Mouse (Mus musculus): ENCODE results near the gene Fbxo45. TPM values are rescaled to one million over a fixed set of nuclear protein-coding genes. Genes with fewer than 3 reads are reported as not detected.

The Fbxo45 gene
- total and polyA plus RNA-seq, 3 experiments, result 3.3 to 13.5 (median 10.8) TPM

GRCm38 (mm10) chr16:32201004-32201325 lies 46.0 kb downstream of the Fbxo45 start:
- Histone ChIP-seq H3K79me2 (replicated peaks; ENCODE audit: control insufficient read depth, insufficient read depth, low read length) (no peaks in the 10 kb centered on the region), H3K4me1 (ENCODE audit: control insufficient read depth, insufficient read depth, low read length) (peaks cover 1% of the 10 kb centered on the region; the same call in 1 of the 2 replicates), H3K36me3 (ENCODE audit: control insufficient read depth, insufficient read depth, low read length) (no peaks in the 10 kb centered on the region), H3K27ac (peak overlapping the region; percentile 82), H3K4me3 (peak overlapping the region; percentile 49), H3K9ac (ENCODE audit: low read depth, low read length) (peak overlapping the region; percentile 81; the same call in 1 of the 2 replicates), H3K27me3 (ENCODE audit: control insufficient read depth, insufficient read depth, low read length) (no peaks in the 10 kb centered on the region)
- intact Hi-C loops (cut with DNase I), result loop anchor here (5.0 to 10.0 kb wide), 2 partner anchors 84 to 156 kb away; no protein-coding TSS in a partner anchor
- 53% methylated on average over 9 of the region's 9 CpGs for WGBS
- TF ChIP-seq EP300 (IDR thresholded peaks at IDR 0.05; ENCODE audit: insufficient read depth, low read depth, low read length) (no peak), CTCF (IDR thresholded peaks at IDR 0.05) (no peak), POLR2A (IDR thresholded peaks at IDR 0.05; ENCODE audit: insufficient read depth, low read depth, low read length) (no peak)
- no peak for DNase-seq

- H3K27ac ChIP-seq, result peak overlapping the region; percentile 82
These were observed 46.5 kb downstream of the Fbxo45 start for GRCm38 (mm10) chr16:32200256-32201003.

GRCm38 (mm10) chr16:32190011-32190441 lies 56.9 kb downstream of the Fbxo45 start:
- WGBS, result 48% methylated on average over 11 of the region's 12 CpGs
- intact Hi-C loops (cut with DNase I), result no loop called here
- Histone ChIP-seq H3K79me2 (replicated peaks; ENCODE audit: control insufficient read depth, insufficient read depth, low read length) (no peaks in the 10 kb centered on the region), H3K27ac (peak overlapping the region; percentile 38), H3K4me1 (ENCODE audit: control insufficient read depth, insufficient read depth, low read length) (peaks cover 3% of the 10 kb centered on the region), H3K27me3 (ENCODE audit: control insufficient read depth, insufficient read depth, low read length) (no peaks in the 10 kb centered on the region), H3K9ac (ENCODE audit: low read depth, low read length) (no peak overlapping the region), H3K4me3 (no peak overlapping the region), H3K36me3 (ENCODE audit: control insufficient read depth, insufficient read depth, low read length) (no peaks in the 10 kb centered on the region)
- peak; percentile 49 to 67 for DNase-seq
- TF ChIP-seq EP300 (IDR thresholded peaks at IDR 0.05; ENCODE audit: insufficient read depth, low read depth, low read length) (0 out of 2 replicates have a peak, but pooled peaks have one; percentile 37), POLR2A (IDR thresholded peaks at IDR 0.05; ENCODE audit: insufficient read depth, low read depth, low read length) (peak; percentile 51; the same call in 1 of the 2 replicates), CTCF (IDR thresholded peaks at IDR 0.05) (no peak)

More at GRCm38 (mm10) chr16:32200256-32201003, 46.5 kb downstream of the Fbxo45 start:
- Histone ChIP-seq H3K36me3 (ENCODE audit: control insufficient read depth, insufficient read depth, low read length) (no peaks in the 10 kb centered on the region), H3K9ac (ENCODE audit: low read depth, low read length) (peak overlapping the region; percentile 81), H3K4me1 (ENCODE audit: control insufficient read depth, insufficient read depth, low read length) (peaks cover 1% of the 10 kb centered on the region; the same call in 1 of the 2 replicates), H3K79me2 (replicated peaks; ENCODE audit: control insufficient read depth, insufficient read depth, low read length) (no peaks in the 10 kb centered on the region), H3K27me3 (ENCODE audit: control insufficient read depth, insufficient read depth, low read length) (no peaks in the 10 kb centered on the region), H3K4me3 (peak overlapping the region; percentile 49)
- DNase-seq, result peak; percentile 34 to 47
- intact Hi-C loops (cut with DNase I), result loop anchor here (5.0 to 10.0 kb wide), 2 partner anchors 83 to 156 kb away; no protein-coding TSS in a partner anchor
- WGBS, result 53% methylated on average over 21 of the region's 21 CpGs
- TF ChIP-seq CTCF (IDR thresholded peaks at IDR 0.05) (no peak), POLR2A (IDR thresholded peaks at IDR 0.05; ENCODE audit: insufficient read depth, low read depth, low read length) (no peak), EP300 (IDR thresholded peaks at IDR 0.05; ENCODE audit: insufficient read depth, low read depth, low read length) (no peak)

- intact Hi-C loops (cut with DNase I), result no loop called here
- H3K9ac ChIP-seq (ENCODE audit: low read depth, low read length), result no peak overlapping the region
- no peaks in the 10 kb centered on the region for H3K36me3 ChIP-seq (ENCODE audit: control insufficient read depth, insufficient read depth, low read length)
- no peaks in the 10 kb centered on the region for H3K27me3 ChIP-seq (ENCODE audit: control insufficient read depth, insufficient read depth, low read length)
- no peak overlapping the region for H3K4me3 ChIP-seq
- H3K4me1 ChIP-seq (ENCODE audit: control insufficient read depth, insufficient read depth, low read length), result peaks cover 3% of the 10 kb centered on the region
- TF ChIP-seq EP300 (IDR thresholded peaks at IDR 0.05; ENCODE audit: insufficient read depth, low read depth, low read length) (no peak), POLR2A (IDR thresholded peaks at IDR 0.05; ENCODE audit: insufficient read depth, low read depth, low read length) (no peak), CTCF (IDR thresholded peaks at IDR 0.05) (no peak)
- peak in 1 of 2 experiments; percentile 65 for DNase-seq
- peak overlapping the region; percentile 31; the same call in 1 of the 2 replicates for H3K27ac ChIP-seq
- WGBS, result 37% methylated on average over 6 of the region's 6 CpGs
- no peaks in the 10 kb centered on the region for H3K79me2 ChIP-seq (replicated peaks; ENCODE audit: control insufficient read depth, insufficient read depth, low read length)
These were observed 57.8 kb downstream of the Fbxo45 start for GRCm38 (mm10) chr16:32189109-32189508.

GRCm38 (mm10) chr16:32186056-32186455 lies 60.9 kb downstream of the Fbxo45 start:
- Histone ChIP-seq H3K4me3 (no peak overlapping the region), H3K79me2 (replicated peaks; ENCODE audit: control insufficient read depth, insufficient read depth, low read length) (no peaks in the 10 kb centered on the region), H3K36me3 (ENCODE audit: control insufficient read depth, insufficient read depth, low read length) (no peaks in the 10 kb centered on the region), H3K27me3 (ENCODE audit: control insufficient read depth, insufficient read depth, low read length) (no peaks in the 10 kb centered on the region), H3K9ac (ENCODE audit: low read depth, low read length) (no peak overlapping the region), H3K4me1 (ENCODE audit: control insufficient read depth, insufficient read depth, low read length) (peaks cover 3% of the 10 kb centered on the region), H3K27ac (no peak overlapping the region)
- DNase-seq, result no peak
- TF ChIP-seq POLR2A (IDR thresholded peaks at IDR 0.05; ENCODE audit: insufficient read depth, low read depth, low read length) (no peak), EP300 (IDR thresholded peaks at IDR 0.05; ENCODE audit: insufficient read depth, low read depth, low read length) (no peak)
- intact Hi-C loops (cut with DNase I), result no loop called here
- WGBS, result 95% methylated on average over 5 of the region's 5 CpGs

Small RNA genes lying within 50 kb of the gene (microRNA-seq; reads per million reads assigned to microRNA genes)
- gene Mir1946a, result 0 reads per million in 2 experiments

Other genes starting within 250 kb of the Fbxo45 start
- 10 to 100 TPM; 10.5 to 12.8 TPM for gene Senp5, start 243.9 kb downstream of the Fbxo45 start, total RNA-seq (2021)
- gene Senp5, start 243.9 kb downstream of the Fbxo45 start, polyA plus RNA-seq (2012; rRNA removed), result 3.5 and 6.8 TPM in 2 replicates
- gene Pak2, start 167.8 kb downstream of the Fbxo45 start, total RNA-seq (2021), result 10 to 100 TPM; 26.3 to 27.3 TPM
- gene Pak2, start 167.8 kb downstream of the Fbxo45 start, polyA plus RNA-seq (2012; rRNA removed), result 9.6 and 15.3 TPM in 2 replicates
- gene Pigx, start 147.4 kb downstream of the Fbxo45 start, total RNA-seq (2021), result 10 to 100 TPM; 21.0 to 21.2 TPM
- gene Pigx, start 147.4 kb downstream of the Fbxo45 start, polyA plus RNA-seq (2012; rRNA removed), result 12.4 and 23.2 TPM in 2 replicates
- 1 to 10 TPM; 8.6 to 9.8 TPM for gene Cep19, start 147.4 kb downstream of the Fbxo45 start, total RNA-seq (2021)
- gene Cep19, start 147.4 kb downstream of the Fbxo45 start, polyA plus RNA-seq (2012; rRNA removed), result 8.8 and 9.7 TPM in 2 replicates
- gene Nrros, start 81.6 kb downstream of the Fbxo45 start, total RNA-seq (2021), result 1 to 10 TPM; 3.9 to 4.7 TPM
- 9.1 and 9.5 TPM in 2 replicates for gene Nrros, start 81.6 kb downstream of the Fbxo45 start, polyA plus RNA-seq (2012; rRNA removed)
- not detected for gene Bex6, start 67.3 kb downstream of the Fbxo45 start, total RNA-seq (2021)
- gene Bex6, start 67.3 kb downstream of the Fbxo45 start, polyA plus RNA-seq (2012; rRNA removed), result not detected in 2 replicates
- gene Wdr53, start 69 bp upstream of the Fbxo45 start, total RNA-seq (2021), result 1 to 10 TPM; 7.6 TPM
- 3.3 and 8.1 TPM in 2 replicates for gene Wdr53, start 69 bp upstream of the Fbxo45 start, polyA plus RNA-seq (2012; rRNA removed)
- gene Smco1, start 24.3 kb upstream of the Fbxo45 start, total RNA-seq (2021), result 10 to 100 TPM; 25.2 to 29.6 TPM
- gene Smco1, start 24.3 kb upstream of the Fbxo45 start, polyA plus RNA-seq (2012; rRNA removed), result 10.9 and 23.4 TPM in 2 replicates
- 10 to 100 TPM; 12.2 to 14.0 TPM for gene Rnf168, start 30.3 kb upstream of the Fbxo45 start, total RNA-seq (2021)
- 4.6 and 9.6 TPM in 2 replicates for gene Rnf168, start 30.3 kb upstream of the Fbxo45 start, polyA plus RNA-seq (2012; rRNA removed)
- gene Ubxn7, start 85.1 kb upstream of the Fbxo45 start, total RNA-seq (2021), result 10 to 100 TPM; 23.6 to 26.8 TPM
- gene Ubxn7, start 85.1 kb upstream of the Fbxo45 start, polyA plus RNA-seq (2012; rRNA removed), result 4.8 and 8.3 TPM in 2 replicates
- gene Tm4sf19, start 153.3 kb upstream of the Fbxo45 start, total RNA-seq (2021), result not detected
- 0.12 TPM in 2 replicates for gene Tm4sf19, start 153.3 kb upstream of the Fbxo45 start, polyA plus RNA-seq (2012; rRNA removed)
- gene Tctex1d2, start 172.5 kb upstream of the Fbxo45 start, total RNA-seq (2021), result 1 to 10 TPM; 6.2 to 6.8 TPM
- 6.2 and 8.7 TPM in 2 replicates for gene Tctex1d2, start 172.5 kb upstream of the Fbxo45 start, polyA plus RNA-seq (2012; rRNA removed)
- gene Pcyt1a, start 183.8 kb upstream of the Fbxo45 start, total RNA-seq (2021), result 100 to 1,000 TPM; 110 to 133 TPM
- gene Pcyt1a, start 183.8 kb upstream of the Fbxo45 start, polyA plus RNA-seq (2012; rRNA removed), result 44.3 and 70.5 TPM in 2 replicates
- under 1 TPM; 0.55 to 0.63 TPM for gene Slc51a, start 240.7 kb upstream of the Fbxo45 start, total RNA-seq (2021)
- gene Slc51a, start 240.7 kb upstream of the Fbxo45 start, polyA plus RNA-seq (2012; rRNA removed), result 0.64 and 1.1 TPM in 2 replicates
- not detected for gene Zdhhc19, start 249.1 kb upstream of the Fbxo45 start, total RNA-seq (2021)
- not detected in 2 replicates for gene Zdhhc19, start 249.1 kb upstream of the Fbxo45 start, polyA plus RNA-seq (2012; rRNA removed)